Mouse (Mus musculus) heart, postnatal 0 days (tissue): ENCODE measurements around the gene Gm42878. TPM values are rescaled to one million over a fixed set of nuclear protein-coding genes. Genes with fewer than 3 reads are reported as not detected.
"Not testable (repeated sequence)": the region's sequence is repeated elsewhere in the genome, so short reads cannot be mapped to it uniquely, and the experiment has no call there.

Experiments
- ATAC-seq: fragments of 200-750 bp; cut with Nextera tagmentation; 2 replicates; pipeline ENCODE4 v1.8.0; 2017; ENCODE audit warnings: low read depth, moderate number of reproducible peaks, moderate library complexity; ENCODE audit not compliant: insufficient read depth
- DNase-seq: peaks from one replicate; pipeline ENCODE4 v3.0.0-alpha.2; 2016; ENCODE audit warnings: low spot score
- H3K27ac ChIP-seq: fragments of 300-500 bp; sonication (generic); 2 replicates; pipeline ENCODE4 v1.5.1; 2014; ENCODE audit warnings: low read depth, mild to moderate bottlenecking
- H3K27me3 ChIP-seq: fragments of 300-500 bp; sonication (generic); 2 replicates; pipeline ENCODE4 v1.6.1; 2014; ENCODE audit warnings: low read length, mixed read lengths; ENCODE audit not compliant: control insufficient read depth, insufficient read depth
- H3K36me3 ChIP-seq: fragments of 300-500 bp; sonication (generic); replicated peaks from 2 replicates; pipeline ENCODE4 v1.6.1; 2014; ENCODE audit warnings: low read length, mixed read lengths; ENCODE audit not compliant: control insufficient read depth, insufficient read depth
- H3K4me1 ChIP-seq: fragments of 300-500 bp; sonication (generic); 2 replicates; pipeline ENCODE4 v1.6.1; 2014; ENCODE audit warnings: antibody characterized with exemption; ENCODE audit not compliant: control insufficient read depth, insufficient read depth
- H3K4me2 ChIP-seq: fragments of 300-500 bp; sonication (generic); 2 replicates; pipeline ENCODE4 v1.6.1; 2014; ENCODE audit warnings: low read depth, mild to moderate bottlenecking, low read length, moderate library complexity
- H3K4me3 ChIP-seq: fragments of 300-500 bp; sonication (generic); 2 replicates; pipeline ENCODE4 v1.5.1; 2014; ENCODE audit warnings: low read depth, low read length
- H3K9ac ChIP-seq: fragments of 300-500 bp; sonication (generic); replicated peaks from 2 replicates; pipeline ENCODE4 v1.6.1; 2014; ENCODE audit warnings: low read depth, low read length, mixed read lengths
- H3K9me3 ChIP-seq: fragments of 300-500 bp; sonication (generic); replicated peaks from 2 replicates; pipeline ENCODE4 v1.6.1; 2016; ENCODE audit warnings: low read length; ENCODE audit not compliant: control insufficient read depth
- CTCF ChIP-seq: IDR thresholded peaks from 2 replicates; pipeline ENCODE4 v1.5.1; 2016; ENCODE audit warnings: antibody characterized with exemption, control low read depth, low read depth
- EP300 ChIP-seq: IDR thresholded peaks from 2 replicates; pipeline ENCODE4 v1.6.1; 2016; ENCODE audit warnings: antibody characterized with exemption, low read depth
- WGBS: fragments of 180-500 bp; shearing (Covaris S2); extraction: QIAGEN DNeasy Blood & Tissue Kit; methylation state at CpG from one replicate; pipeline ENCODE4 v1.1.7; 2014; 5-methylcytosine and 5-hydroxymethylcytosine counted together
- polyA plus RNA-seq: library from polyadenylated mRNA; unstranded; fragments of >200 nt; fragmentation: Nextera tagmentation; extraction: Ambion mirVana; gene quantifications from 2 replicates; pipeline ENCODE4 v1.2.1, GENCODE M21; 2015
- total RNA-seq: library from RNA; depleted of rRNA; stranded (reverse); fragments of >200 nt; gene quantifications from 2 replicates; pipeline ENCODE4 v1.2.3, GENCODE M21; 2014; ENCODE audit warnings: low replicate concordance

The Gm42878 gene
- total and polyA plus RNA-seq, 2 experiments from 2014 or later, result 0.11 TPM; not detected in 1

- no peaks in the 10 kb centered on the region for H3K36me3 ChIP-seq
- WGBS, result 93% methylated on average over 1 of the region's 1 CpGs
- no peak overlapping the region for H3K9ac ChIP-seq
- no peak for DNase-seq
- no peak for ATAC-seq
- no peaks in the 10 kb centered on the region for H3K27me3 ChIP-seq
- TF ChIP-seq CTCF (no peak), EP300 (no peak)
- H3K4me1 ChIP-seq, result peaks cover 5% of the 10 kb centered on the region; the same call in 1 of the 2 replicates
- H3K9me3 ChIP-seq, result no peaks in the 10 kb centered on the region
- no peak overlapping the region for H3K4me2 ChIP-seq
- H3K27ac ChIP-seq, result no peak overlapping the region
- no peak overlapping the region for H3K4me3 ChIP-seq
These were observed 38.4 kb downstream of the Gm42878 start for GRCm38 (mm10) chr5:121506846-121507245.

- Histone ChIP-seq H3K9ac (no peak within 1 kb of the TSS), H3K4me3 (no peak within 1 kb of the TSS), H3K36me3 (no peaks in the 10 kb centered on the region), H3K4me1 (peaks cover 5% of the 10 kb centered on the region; the same call in 1 of the 2 replicates), H3K4me2 (no peak within 1 kb of the TSS), H3K9me3 (no peaks in the 10 kb centered on the region), H3K27ac (no peak within 1 kb of the TSS), H3K27me3 (no peaks in the 10 kb centered on the region)
- 72% methylated on average over 3 of the region's 3 CpGs for WGBS
- no peak for ATAC-seq
- no peak for DNase-seq
- TF ChIP-seq CTCF, result no peak
- TF ChIP-seq EP300, result no peak
These were observed 42.1 kb downstream of the Gm42878 start, which contains the start of gene Adam1b for GRCm38 (mm10) chr5:121503231-121503630. TSS of gene Adam1b (minus strand) at chr5:121503435.

- H3K9me3 ChIP-seq, H3K27ac ChIP-seq, DNase-seq, ATAC-seq, H3K4me1 ChIP-seq, H3K9ac ChIP-seq, H3K36me3 ChIP-seq, H3K4me2 ChIP-seq, H3K27me3 ChIP-seq, H3K4me3 ChIP-seq: not testable (repeated sequence)
- 59% methylated on average over 10 of the region's 17 CpGs for WGBS
These were observed 43.8 kb downstream of the Gm42878 start for GRCm38 (mm10) chr5:121501424-121501996.

DNA sequence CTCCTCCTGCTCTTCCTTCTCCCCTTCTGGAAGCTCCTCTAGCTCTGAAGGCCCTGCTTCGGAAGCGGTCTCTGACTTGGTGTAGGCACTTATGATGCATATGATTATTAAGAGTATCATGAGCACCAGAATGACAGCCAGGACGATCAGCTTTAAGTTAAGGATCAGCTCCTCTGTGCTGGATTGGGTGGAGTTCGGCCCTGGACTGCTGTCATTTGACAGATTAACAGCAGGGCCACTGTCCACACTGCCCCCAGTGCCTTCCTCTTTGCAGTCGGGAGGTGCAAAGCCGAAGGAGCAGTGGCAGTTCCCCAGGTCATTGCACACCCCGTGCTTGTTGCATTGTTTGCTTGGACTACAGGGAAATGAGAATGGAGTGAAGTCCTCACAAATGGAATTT lies 44.6 kb downstream of the Gm42878 start:
- Histone ChIP-seq H3K27me3 (no peaks in the 10 kb centered on the region), H3K9ac (no peak overlapping the region), H3K4me2 (no peak overlapping the region), H3K36me3 (no peaks in the 10 kb centered on the region), H3K4me3 (no peak overlapping the region), H3K4me1 (no peaks in the 10 kb centered on the region), H3K27ac (no peak overlapping the region), H3K9me3 (no peaks in the 10 kb centered on the region)
- DNase-seq (no peak), ATAC-seq (no peak)
- WGBS, result 53% methylated on average over 7 of the region's 7 CpGs
- TF ChIP-seq EP300 (no peak), CTCF (no peak)

DNA sequence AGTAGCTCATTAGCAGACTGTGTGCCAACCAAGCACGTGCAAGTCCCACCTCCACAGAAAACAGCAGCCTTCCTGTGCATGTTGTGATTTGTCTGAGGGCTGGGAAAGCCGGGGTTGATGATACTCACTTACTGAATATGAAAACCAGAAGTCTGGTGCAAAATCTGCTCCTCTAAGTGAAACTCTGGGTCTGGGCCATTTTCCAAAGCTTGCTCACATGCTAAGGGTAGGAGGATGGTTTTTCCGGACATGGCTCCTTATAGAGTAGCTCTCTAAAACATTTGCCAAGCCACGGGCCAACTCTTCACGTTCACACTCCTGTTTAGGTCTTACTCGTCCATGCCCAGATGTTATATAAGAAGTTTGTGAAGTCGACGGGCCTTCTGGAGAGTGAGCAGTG lies 52.0 kb downstream of the Gm42878 start:
- 60% methylated on average over 8 of the region's 8 CpGs for WGBS
- no peak overlapping the region for H3K9ac ChIP-seq
- no peak overlapping the region for H3K4me3 ChIP-seq
- H3K27me3 ChIP-seq, result no peaks in the 10 kb centered on the region
- no peaks in the 10 kb centered on the region for H3K9me3 ChIP-seq
- TF ChIP-seq EP300, result no peak
- no peak for TF ChIP-seq CTCF
- ATAC-seq (no peak), DNase-seq (no peak)
- no peak overlapping the region for H3K27ac ChIP-seq
- H3K36me3 ChIP-seq, result no peaks in the 10 kb centered on the region
- H3K4me1 ChIP-seq, result no peaks in the 10 kb centered on the region
- no peak overlapping the region for H3K4me2 ChIP-seq

DNA sequence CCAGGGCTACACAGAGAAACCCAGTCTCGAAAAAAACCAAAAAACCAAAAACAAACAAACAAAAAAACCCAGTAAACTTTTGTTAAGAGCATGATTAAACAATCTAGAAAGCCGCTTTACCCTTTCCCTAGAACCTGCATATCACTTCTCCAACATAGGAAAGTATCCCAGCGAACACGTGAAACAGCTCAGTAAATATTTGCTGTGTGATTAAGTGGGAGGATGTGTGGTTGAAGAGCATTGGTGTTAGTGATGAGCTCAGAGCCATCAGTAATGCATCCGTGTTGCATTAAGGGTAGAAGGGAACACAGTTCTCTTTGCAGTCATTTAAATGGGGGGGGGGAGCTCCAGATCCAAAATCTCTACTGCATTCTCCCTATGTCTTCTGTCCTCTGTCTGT lies 60.5 kb downstream of the Gm42878 start:
- H3K4me3 ChIP-seq, result no peak overlapping the region
- H3K4me2 ChIP-seq, result no peak overlapping the region
- 75% methylated on average over 5 of the region's 5 CpGs for WGBS
- TF ChIP-seq EP300, result no peak
- no peak for TF ChIP-seq CTCF
- no peak for DNase-seq
- no peak for ATAC-seq
- H3K27ac ChIP-seq, result no peak overlapping the region
- H3K36me3 ChIP-seq, result no peaks in the 10 kb centered on the region
- H3K9ac ChIP-seq, result no peak overlapping the region
- H3K27me3 ChIP-seq, result no peaks in the 10 kb centered on the region
- H3K9me3 ChIP-seq, result no peaks in the 10 kb centered on the region
- no peaks in the 10 kb centered on the region for H3K4me1 ChIP-seq
